Mouse (Mus musculus): ENCODE measurements around the gene Cd81. TPM values are rescaled to one million over a fixed set of nuclear protein-coding genes. Genes with fewer than 3 reads are reported as not detected.

The Cd81 gene
- polyA plus RNA-seq, 1 experiment from 2014 or later = 152 TPM

GRCm38 (mm10) chr7:143059202-143059870, 6.8 kb downstream of the Cd81 start:
- Histone ChIP-seq H3K4me2 (ENCODE audit: low read depth, low read length) (no peak overlapping the region), H3K36me3 (ENCODE audit: control insufficient read depth, insufficient read depth) (peaks cover 11% of the 10 kb centered on the region), H3K27ac (ENCODE audit: low read length) (peak overlapping the region; percentile 54), H3K4me3 (ENCODE audit: low read depth, low read length) (no peak overlapping the region), H3K4me1 (ENCODE audit: control insufficient read depth, low read depth, low read length) (peaks cover 60% of the 10 kb centered on the region), H3K9me3 (replicated peaks; ENCODE audit: control insufficient read depth, low read length) (no peaks in the 10 kb centered on the region), H3K27me3 (ENCODE audit: control insufficient read depth, insufficient read depth, low read depth, low read length) (no peaks in the 10 kb centered on the region), H3K9ac (ENCODE audit: low read depth, low read length) (0 out of 2 replicates have a peak overlapping the region, but pooled peaks have one; percentile 4)
- no peak for ATAC-seq (ENCODE audit: low read depth)
- WGBS (ENCODE audit: insufficient replicate concordance) = 33% methylated on average over 5 of the region's 5 CpGs

- Histone ChIP-seq H3K4me3 (ENCODE audit: low read depth, low read length) (no peak overlapping the region), H3K27me3 (ENCODE audit: control insufficient read depth, insufficient read depth, low read depth, low read length) (no peaks in the 10 kb centered on the region), H3K9ac (ENCODE audit: low read depth, low read length) (no peak overlapping the region), H3K36me3 (ENCODE audit: control insufficient read depth, insufficient read depth) (peaks cover 23% of the 10 kb centered on the region), H3K9me3 (replicated peaks; ENCODE audit: control insufficient read depth, low read length) (no peaks in the 10 kb centered on the region), H3K4me1 (ENCODE audit: control insufficient read depth, low read depth, low read length) (peaks cover 27% of the 10 kb centered on the region), H3K27ac (ENCODE audit: low read length) (no peak overlapping the region), H3K4me2 (ENCODE audit: low read depth, low read length) (no peak overlapping the region)
- no peak for ATAC-seq (ENCODE audit: low read depth)
- 57% methylated on average over 2 of the region's 2 CpGs for WGBS (ENCODE audit: insufficient replicate concordance)
Observed at GRCm38 (mm10) chr7:143062704-143063103, 10.2 kb downstream of the Cd81 start.

GRCm38 (mm10) chr7:143064226-143064625, 11.7 kb downstream of the Cd81 start:
- 75% methylated on average over 6 of the region's 6 CpGs for WGBS (ENCODE audit: insufficient replicate concordance)
- H3K27ac ChIP-seq (ENCODE audit: low read length) = no peak overlapping the region
- H3K4me3 ChIP-seq (ENCODE audit: low read depth, low read length) = no peak overlapping the region
- ATAC-seq (ENCODE audit: low read depth) = no peak
- H3K27me3 ChIP-seq (ENCODE audit: control insufficient read depth, insufficient read depth, low read depth, low read length) = no peaks in the 10 kb centered on the region
- no peaks in the 10 kb centered on the region for H3K9me3 ChIP-seq (replicated peaks; ENCODE audit: control insufficient read depth, low read length)
- no peak overlapping the region for H3K9ac ChIP-seq (ENCODE audit: low read depth, low read length)
- peaks cover 23% of the 10 kb centered on the region for H3K36me3 ChIP-seq (ENCODE audit: control insufficient read depth, insufficient read depth)
- peaks cover 17% of the 10 kb centered on the region for H3K4me1 ChIP-seq (ENCODE audit: control insufficient read depth, low read depth, low read length)
- no peak overlapping the region for H3K4me2 ChIP-seq (ENCODE audit: low read depth, low read length)

DNA sequence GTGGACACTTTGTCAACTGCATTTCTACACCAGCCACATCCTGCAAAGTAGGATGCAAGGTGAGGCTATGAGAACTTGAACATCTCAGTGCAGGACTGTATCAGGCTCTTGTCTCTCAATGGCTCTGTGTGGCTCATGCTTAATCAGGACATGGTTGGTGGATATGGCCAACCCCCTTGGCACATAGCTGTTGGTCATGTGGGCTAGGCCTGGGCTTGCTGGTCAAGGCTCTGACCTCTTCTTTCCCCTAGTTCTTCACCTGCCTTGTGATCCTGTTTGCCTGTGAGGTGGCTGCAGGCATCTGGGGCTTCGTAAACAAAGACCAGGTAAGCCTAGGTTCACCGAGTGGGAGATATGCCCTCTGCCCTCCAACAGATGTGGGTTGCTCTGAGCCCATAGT, 13.2 kb downstream of the Cd81 start:
- Histone ChIP-seq H3K27me3 (ENCODE audit: control insufficient read depth, insufficient read depth, low read depth, low read length) (no peaks in the 10 kb centered on the region), H3K9ac (ENCODE audit: low read depth, low read length) (no peak overlapping the region), H3K9me3 (replicated peaks; ENCODE audit: control insufficient read depth, low read length) (no peaks in the 10 kb centered on the region), H3K4me3 (ENCODE audit: low read depth, low read length) (no peak overlapping the region), H3K4me1 (ENCODE audit: control insufficient read depth, low read depth, low read length) (peaks cover 17% of the 10 kb centered on the region), H3K4me2 (ENCODE audit: low read depth, low read length) (no peak overlapping the region), H3K36me3 (ENCODE audit: control insufficient read depth, insufficient read depth) (peaks cover 23% of the 10 kb centered on the region), H3K27ac (ENCODE audit: low read length) (no peak overlapping the region)
- no peak for ATAC-seq (ENCODE audit: low read depth)
- WGBS (ENCODE audit: insufficient replicate concordance) = 76% methylated on average over 2 of the region's 2 CpGs

DNA sequence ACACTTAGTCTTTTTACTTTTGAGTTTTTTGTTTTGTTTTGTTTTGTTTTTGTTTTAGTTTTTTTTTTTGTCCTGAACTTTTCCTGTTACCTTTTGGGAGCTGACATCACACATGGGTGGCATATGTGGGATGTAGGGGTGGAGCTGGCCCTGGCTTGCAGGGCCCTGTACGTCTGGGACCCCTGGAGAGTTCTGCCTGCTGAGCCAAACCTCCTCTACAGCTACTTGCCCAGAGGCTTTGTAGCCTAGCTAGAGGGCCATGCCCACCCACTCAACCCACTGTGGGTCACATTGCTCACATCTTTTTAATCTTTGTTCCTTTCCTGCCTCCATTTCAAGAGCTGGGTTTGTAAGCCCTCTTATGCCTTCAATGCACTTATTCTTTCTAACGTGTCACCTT, 14.9 kb downstream of the Cd81 start:
- Histone ChIP-seq H3K9ac (ENCODE audit: low read depth, low read length) (no peak overlapping the region), H3K4me1 (ENCODE audit: control insufficient read depth, low read depth, low read length) (peaks cover 15% of the 10 kb centered on the region), H3K36me3 (ENCODE audit: control insufficient read depth, insufficient read depth) (peaks cover 23% of the 10 kb centered on the region), H3K27me3 (ENCODE audit: control insufficient read depth, insufficient read depth, low read depth, low read length) (no peaks in the 10 kb centered on the region), H3K4me3 (ENCODE audit: low read depth, low read length) (no peak overlapping the region), H3K9me3 (replicated peaks; ENCODE audit: control insufficient read depth, low read length) (no peaks in the 10 kb centered on the region), H3K27ac (ENCODE audit: low read length) (no peak overlapping the region), H3K4me2 (ENCODE audit: low read depth, low read length) (no peak overlapping the region)
- no peak for ATAC-seq (ENCODE audit: low read depth)
- whole genome bisulfite sequencing (ENCODE audit: insufficient replicate concordance) = 68% methylated on average over 2 of the region's 2 CpGs

- ATAC-seq (ENCODE audit: low read depth) = no peak
- no peak overlapping the region for H3K4me3 ChIP-seq (ENCODE audit: low read depth, low read length)
- no peak overlapping the region for H3K27ac ChIP-seq (ENCODE audit: low read length)
- peaks cover 20% of the 10 kb centered on the region for H3K36me3 ChIP-seq (ENCODE audit: control insufficient read depth, insufficient read depth)
- no peaks in the 10 kb centered on the region for H3K27me3 ChIP-seq (ENCODE audit: control insufficient read depth, insufficient read depth, low read depth, low read length)
- H3K4me1 ChIP-seq (ENCODE audit: control insufficient read depth, low read depth, low read length) = peaks cover 15% of the 10 kb centered on the region
- H3K4me2 ChIP-seq (ENCODE audit: low read depth, low read length) = no peak overlapping the region
- WGBS (ENCODE audit: insufficient replicate concordance) = 72% methylated on average over 3 of the region's 3 CpGs
- H3K9me3 ChIP-seq (replicated peaks; ENCODE audit: control insufficient read depth, low read length) = no peaks in the 10 kb centered on the region
- H3K9ac ChIP-seq (ENCODE audit: low read depth, low read length) = no peak overlapping the region
Observed at GRCm38 (mm10) chr7:143067897-143068296, 15.4 kb downstream of the Cd81 start.

GRCm38 (mm10) chr7:143068316-143068881, 15.9 kb downstream of the Cd81 start:
- H3K9ac ChIP-seq (ENCODE audit: low read depth, low read length) = peak overlapping the region; percentile 76
- H3K27ac ChIP-seq (ENCODE audit: low read length) = peak overlapping the region; percentile 74
- H3K4me2 ChIP-seq (ENCODE audit: low read depth, low read length) = peak overlapping the region; percentile 90
- H3K4me1 ChIP-seq (ENCODE audit: control insufficient read depth, low read depth, low read length) = peaks cover 15% of the 10 kb centered on the region
- peak overlapping the region; percentile 81 for H3K4me3 ChIP-seq (ENCODE audit: low read depth, low read length)
- no peaks in the 10 kb centered on the region for H3K27me3 ChIP-seq (ENCODE audit: control insufficient read depth, insufficient read depth, low read depth, low read length)
- whole genome bisulfite sequencing (ENCODE audit: insufficient replicate concordance) = 57% methylated on average over 13 of the region's 13 CpGs
- peaks cover 15% of the 10 kb centered on the region for H3K36me3 ChIP-seq (ENCODE audit: control insufficient read depth, insufficient read depth)
- H3K9me3 ChIP-seq (replicated peaks; ENCODE audit: control insufficient read depth, low read length) = no peaks in the 10 kb centered on the region
- no peak for ATAC-seq (ENCODE audit: low read depth)

GRCm38 (mm10) chr7:143068882-143069591, 16.5 kb downstream of the Cd81 start, which contains the start of gene Tssc4:
Tssc4 (plus strand) TSS chr7:143069249.
- peak within 1 kb of the TSS; percentile 90 for H3K4me2 ChIP-seq (ENCODE audit: low read depth, low read length)
- H3K36me3 ChIP-seq (ENCODE audit: control insufficient read depth, insufficient read depth) = peaks cover 14% of the 10 kb centered on the region
- peak within 1 kb of the TSS; percentile 76 for H3K9ac ChIP-seq (ENCODE audit: low read depth, low read length)
- H3K4me3 ChIP-seq (ENCODE audit: low read depth, low read length) = peak within 1 kb of the TSS; percentile 81
- H3K27me3 ChIP-seq (ENCODE audit: control insufficient read depth, insufficient read depth, low read depth, low read length) = no peaks in the 10 kb centered on the region
- peaks cover 15% of the 10 kb centered on the region for H3K4me1 ChIP-seq (ENCODE audit: control insufficient read depth, low read depth, low read length)
- peak; percentile 96 for ATAC-seq (ENCODE audit: low read depth)
- WGBS (ENCODE audit: insufficient replicate concordance) = under 1% methylated on average over 51 of the region's 51 CpGs
- no peaks in the 10 kb centered on the region for H3K9me3 ChIP-seq (replicated peaks; ENCODE audit: control insufficient read depth, low read length)
- H3K27ac ChIP-seq (ENCODE audit: low read length) = peak within 1 kb of the TSS; percentile 74
